Mouse (Mus musculus) bone marrow, adult 2 months (tissue): Measurements from ENCODE around the gene Glra2.

ENCODE experiments used
- CTCF ChIP-seq: fragments of 200-500 bp; IDR thresholded peaks from 2 replicates; pipeline ENCODE4 v1.5.1; 2011; ENCODE audit warnings: low read length, control low read depth; ENCODE audit not compliant: control insufficient read depth, insufficient read depth
- POLR2A ChIP-seq: fragments of 200-500 bp; IDR thresholded peaks from 2 replicates; pipeline ENCODE4 v1.6.1; 2011; ENCODE audit warnings: low read depth, mild to moderate bottlenecking, control low read depth, low read length, borderline replicate concordance; ENCODE audit not compliant: control insufficient read depth

DNA sequence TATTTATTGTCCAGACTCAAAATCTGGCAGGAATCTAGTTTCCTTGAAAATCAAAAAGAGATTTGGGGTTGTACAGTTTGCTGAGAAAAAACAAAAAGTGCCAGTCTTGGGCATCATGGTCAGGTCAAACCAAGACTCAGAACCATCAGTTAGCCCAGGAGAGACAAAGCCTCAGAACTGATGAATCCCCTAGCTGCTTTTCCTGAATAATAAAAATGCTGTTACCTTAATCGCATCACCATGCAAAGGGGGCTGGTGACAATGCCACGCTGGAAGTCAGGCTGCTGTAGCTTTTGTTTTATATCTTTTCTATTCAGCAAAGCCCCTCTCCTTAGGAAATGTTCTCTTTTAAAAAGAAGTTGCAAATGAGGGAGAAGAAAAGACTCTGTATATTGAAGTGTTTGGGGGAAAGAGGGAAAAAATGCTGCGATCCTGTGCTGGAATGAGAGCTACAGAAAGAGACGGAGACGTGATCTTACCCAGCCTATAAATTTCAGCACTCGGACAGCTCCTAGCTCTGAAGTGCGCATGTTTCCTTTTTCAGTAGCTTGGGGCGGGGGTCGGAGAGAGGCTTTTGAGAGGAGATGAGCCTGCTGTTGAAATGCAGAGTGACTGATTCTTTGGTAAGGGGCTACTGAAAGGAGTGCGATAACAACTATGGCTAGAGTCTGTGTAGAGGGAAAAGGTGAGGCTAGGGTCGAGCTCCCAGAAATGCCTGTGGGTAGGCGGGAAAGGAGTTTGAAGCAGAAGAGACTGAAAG, at the start of gene Glra2:
- TF ChIP-seq CTCF (no peak), POLR2A (no peak)
